Mouse (Mus musculus) forebrain, embryonic 16.5 days (tissue): ENCODE measurements around the gene Cyb5d1. TPM values are rescaled to one million over a fixed set of nuclear protein-coding genes. Genes with fewer than 3 reads are reported as not detected.
A peak's percentile ranks its signal among the peaks of the same experiment; 100 is the strongest.

Experiments used
- ATAC-seq: fragments of 200-750 bp; cut with Nextera tagmentation; 2 replicates; pipeline ENCODE4 v1.8.0; 2017; ENCODE audit warnings: mild to moderate bottlenecking, moderate library complexity
- H3K27ac ChIP-seq: fragments of 300-500 bp; sonication (generic); 2 replicates; pipeline ENCODE4 v1.5.1; 2014; ENCODE audit warnings: low read length, control low read depth
- H3K27me3 ChIP-seq: fragments of 300-500 bp; sonication (generic); replicated peaks from 2 replicates; pipeline ENCODE4 v1.6.1; 2014; ENCODE audit warnings: low read length; ENCODE audit not compliant: control insufficient read depth, insufficient read depth
- H3K36me3 ChIP-seq: fragments of 300-500 bp; sonication (generic); 2 replicates; pipeline ENCODE4 v1.6.1; 2014; ENCODE audit not compliant: control insufficient read depth, insufficient read depth
- H3K4me1 ChIP-seq: fragments of 300-500 bp; sonication (generic); replicated peaks from 2 replicates; pipeline ENCODE4 v1.6.1; 2014; ENCODE audit warnings: low read length; ENCODE audit not compliant: control insufficient read depth, insufficient read depth
- H3K4me2 ChIP-seq: fragments of 300-500 bp; sonication (generic); 2 replicates; pipeline ENCODE4 v1.6.1; 2014; ENCODE audit warnings: mild to moderate bottlenecking, low read length, control low read depth
- H3K4me3 ChIP-seq: fragments of 300-500 bp; sonication (generic); replicated peaks from 2 replicates; pipeline ENCODE4 v1.5.1; 2014; ENCODE audit warnings: mild to moderate bottlenecking, low read length, control low read depth
- H3K9ac ChIP-seq: fragments of 300-500 bp; sonication (generic); replicated peaks from 2 replicates; pipeline ENCODE4 v1.6.1; 2014; ENCODE audit warnings: low read depth, low read length, control low read depth
- H3K9me3 ChIP-seq: fragments of 300-500 bp; sonication (generic); 2 replicates; pipeline ENCODE4 v1.6.1; 2016; ENCODE audit warnings: low read length; ENCODE audit not compliant: control insufficient read depth
- WGBS: fragments of 180-500 bp; shearing (Covaris S2); extraction: QIAGEN DNeasy Blood & Tissue Kit; methylation state at CpG from one replicate; pipeline ENCODE4 v1.1.7; 2014; 5-methylcytosine and 5-hydroxymethylcytosine counted together
- polyA plus RNA-seq: library from polyadenylated mRNA; unstranded; fragments of >200 nt; fragmentation: Nextera tagmentation; extraction: Ambion mirVana; gene quantifications from 2 replicates; pipeline ENCODE4 v1.2.1, GENCODE M21; 2015

Cyb5d1 gene
- polyA plus RNA-seq, 1 experiment from 2014 or later = 44.2 TPM

- no peak for ATAC-seq
- no peak overlapping the region for H3K4me3 ChIP-seq
- peak overlapping the region; percentile 95 for H3K27ac ChIP-seq
- 92% methylated on average over 16 of the region's 16 CpGs for WGBS
- no peaks in the 10 kb centered on the region for H3K27me3 ChIP-seq
- no peak overlapping the region for H3K9ac ChIP-seq
- H3K4me1 ChIP-seq = peaks cover 27% of the 10 kb centered on the region
- H3K9me3 ChIP-seq = no peaks in the 10 kb centered on the region
- no peak overlapping the region for H3K4me2 ChIP-seq
- H3K36me3 ChIP-seq = no peaks in the 10 kb centered on the region
Observed at GRCm38 (mm10) chr11:69373223-69373965, 22.0 kb downstream of the Cyb5d1 start.

- Histone ChIP-seq H3K27me3 (no peaks in the 10 kb centered on the region), H3K4me2 (no peak overlapping the region), H3K4me1 (peaks cover 27% of the 10 kb centered on the region), H3K9ac (no peak overlapping the region), H3K36me3 (no peaks in the 10 kb centered on the region), H3K4me3 (no peak overlapping the region), H3K27ac (peak overlapping the region; percentile 95), H3K9me3 (no peaks in the 10 kb centered on the region)
- no peak for ATAC-seq
- WGBS = 64% methylated on average over 3 of the region's 3 CpGs
Observed at GRCm38 (mm10) chr11:69372780-69373170, 22.7 kb downstream of the Cyb5d1 start.

GRCm38 (mm10) chr11:69372056-69372779 is 23.2 kb downstream of the Cyb5d1 start:
- 29% methylated on average over 12 of the region's 12 CpGs for WGBS
- Histone ChIP-seq H3K4me2 (peak overlapping the region; percentile 45), H3K4me1 (peaks cover 27% of the 10 kb centered on the region), H3K9me3 (no peaks in the 10 kb centered on the region), H3K27me3 (no peaks in the 10 kb centered on the region), H3K27ac (peak overlapping the region; percentile 95), H3K4me3 (peak overlapping the region; percentile 2; the same call in 1 of the 2 replicates), H3K36me3 (no peaks in the 10 kb centered on the region), H3K9ac (peak overlapping the region; percentile 41; the same call in 1 of the 2 replicates)
- ATAC-seq = peak; percentile 43

- peak overlapping the region; percentile 41 for H3K9ac ChIP-seq
- peak overlapping the region; percentile 45 for H3K4me2 ChIP-seq
- H3K27ac ChIP-seq = peak overlapping the region; percentile 95
- no peaks in the 10 kb centered on the region for H3K27me3 ChIP-seq
- ATAC-seq = peak; percentile 9; the same call in 1 of the 2 replicates
- WGBS = 28% methylated on average over 12 of the region's 12 CpGs
- H3K4me3 ChIP-seq = peak overlapping the region; percentile 2; the same call in 1 of the 2 replicates
- no peaks in the 10 kb centered on the region for H3K36me3 ChIP-seq
- peaks cover 27% of the 10 kb centered on the region for H3K4me1 ChIP-seq
- H3K9me3 ChIP-seq = no peaks in the 10 kb centered on the region
Observed at GRCm38 (mm10) chr11:69371601-69372000, 23.8 kb downstream of the Cyb5d1 start.

GRCm38 (mm10) chr11:69370817-69371215 is 24.6 kb downstream of the Cyb5d1 start:
- H3K4me2 ChIP-seq = peak overlapping the region; percentile 45
- WGBS = 20% methylated on average over 9 of the region's 9 CpGs
- H3K9me3 ChIP-seq = no peaks in the 10 kb centered on the region
- H3K4me1 ChIP-seq = peaks cover 30% of the 10 kb centered on the region
- H3K27me3 ChIP-seq = no peaks in the 10 kb centered on the region
- H3K9ac ChIP-seq = peak overlapping the region; percentile 41; the same call in 1 of the 2 replicates
- peak overlapping the region; percentile 21 for H3K4me3 ChIP-seq
- no peak for ATAC-seq
- peak overlapping the region; percentile 95 for H3K27ac ChIP-seq
- no peaks in the 10 kb centered on the region for H3K36me3 ChIP-seq

GRCm38 (mm10) chr11:69369990-69370816 is 25.2 kb downstream of the Cyb5d1 start:
- Histone ChIP-seq H3K4me3 (peak overlapping the region; percentile 67), H3K9me3 (no peaks in the 10 kb centered on the region), H3K4me2 (peak overlapping the region; percentile 98), H3K27me3 (no peaks in the 10 kb centered on the region), H3K9ac (peak overlapping the region; percentile 99), H3K36me3 (no peaks in the 10 kb centered on the region), H3K4me1 (peaks cover 36% of the 10 kb centered on the region), H3K27ac (peak overlapping the region; percentile 100)
- ATAC-seq = no peak
- WGBS = 15% methylated on average over 2 of the region's 2 CpGs

- Histone ChIP-seq H3K4me1 (peaks cover 44% of the 10 kb centered on the region), H3K36me3 (no peaks in the 10 kb centered on the region), H3K9ac (peak within 1 kb of the TSS; percentile 99), H3K4me2 (peak within 1 kb of the TSS; percentile 98), H3K27me3 (no peaks in the 10 kb centered on the region), H3K9me3 (no peaks in the 10 kb centered on the region), H3K27ac (peak within 1 kb of the TSS; percentile 100), H3K4me3 (peak within 1 kb of the TSS; percentile 67)
- WGBS = under 1% methylated on average over 19 of the region's 34 CpGs
- ATAC-seq = no peak
Observed at GRCm38 (mm10) chr11:69369215-69369989, 26.0 kb downstream of the Cyb5d1 start, which contains the start of gene Chd3. TSS of gene Chd3 (minus strand) at chr11:69369406.

- under 1% methylated on average over 67 of the region's 106 CpGs for WGBS
Observed at GRCm38 (mm10) chr11:69368356-69369214, 26.8 kb downstream of the Cyb5d1 start.

More at GRCm38 (mm10) chr11:69368356-69369214, 26.8 kb downstream of the Cyb5d1 start:
- H3K4me1 ChIP-seq = peaks cover 49% of the 10 kb centered on the region
- peak overlapping the region; percentile 67 for H3K4me3 ChIP-seq
- H3K9me3 ChIP-seq = no peaks in the 10 kb centered on the region
- peak overlapping the region; percentile 98 for H3K4me2 ChIP-seq
- H3K36me3 ChIP-seq = peaks cover 6% of the 10 kb centered on the region
- no peak for ATAC-seq
- H3K27ac ChIP-seq = peak overlapping the region; percentile 100
- peak overlapping the region; percentile 99 for H3K9ac ChIP-seq
- H3K27me3 ChIP-seq = no peaks in the 10 kb centered on the region
